Mouse (Mus musculus): ENCODE measurements around the gene Aplp2. TPM values are rescaled to one million over a fixed set of nuclear protein-coding genes. Genes with fewer than 3 reads are reported as not detected.
A peak's percentile ranks its signal among the peaks of the same experiment; 100 is the strongest.

Gene Aplp2
- polyA plus RNA-seq, 1 experiment from 2014 or later, result 186 TPM

GRCm38 (mm10) chr9:31130357-31131204 lies 81.0 kb downstream of the Aplp2 start:
- Histone ChIP-seq H3K27me3 (peaks cover 82% of the 10 kb centered on the region), H3K4me1 (peaks cover 21% of the 10 kb centered on the region), H3K4me2 (replicated peaks) (peak overlapping the region; percentile 96), H3K9ac (peak overlapping the region; percentile 69), H3K27ac (no peak overlapping the region), H3K36me3 (no peaks in the 10 kb centered on the region), H3K4me3 (peak overlapping the region; percentile 53), H3K9me3 (no peaks in the 10 kb centered on the region)
- no peak for ATAC-seq (ENCODE audit: low FRiP score, low read depth)
- 6% methylated on average over 26 of the region's 26 CpGs for WGBS

- no peak for ATAC-seq (ENCODE audit: low FRiP score, low read depth)
- H3K36me3 ChIP-seq, result no peaks in the 10 kb centered on the region
- H3K27ac ChIP-seq, result no peak overlapping the region
- H3K4me2 ChIP-seq (replicated peaks), result no peak overlapping the region
- H3K4me3 ChIP-seq, result peak overlapping the region; percentile 53
- no peaks in the 10 kb centered on the region for H3K9me3 ChIP-seq
- H3K27me3 ChIP-seq, result peaks cover 76% of the 10 kb centered on the region
- H3K9ac ChIP-seq, result no peak overlapping the region; the same call in 1 of the 2 replicates
- H3K4me1 ChIP-seq, result peaks cover 21% of the 10 kb centered on the region
- WGBS, result 49% methylated on average over 8 of the region's 8 CpGs
Measured at GRCm38 (mm10) chr9:31129956-31130355, 81.7 kb downstream of the Aplp2 start.

GRCm38 (mm10) chr9:31127876-31128465 lies 83.6 kb downstream of the Aplp2 start:
- peaks cover 57% of the 10 kb centered on the region for H3K27me3 ChIP-seq
- H3K27ac ChIP-seq, result no peak overlapping the region
- no peaks in the 10 kb centered on the region for H3K9me3 ChIP-seq
- H3K36me3 ChIP-seq, result no peaks in the 10 kb centered on the region
- no peak overlapping the region for H3K4me3 ChIP-seq
- peaks cover 21% of the 10 kb centered on the region for H3K4me1 ChIP-seq
- no peak for ATAC-seq (ENCODE audit: low FRiP score, low read depth)
- H3K4me2 ChIP-seq (replicated peaks), result no peak overlapping the region
- WGBS, result 74% methylated on average over 12 of the region's 12 CpGs
- no peak overlapping the region for H3K9ac ChIP-seq

GRCm38 (mm10) chr9:31126079-31126478 lies 85.5 kb downstream of the Aplp2 start:
- no peak for ATAC-seq (ENCODE audit: low FRiP score, low read depth)
- H3K4me3 ChIP-seq, result no peak overlapping the region

GRCm38 (mm10) chr9:31122464-31123030 lies 89.1 kb downstream of the Aplp2 start:
- Histone ChIP-seq H3K4me1 (peaks cover 34% of the 10 kb centered on the region), H3K9me3 (no peaks in the 10 kb centered on the region), H3K27ac (no peak overlapping the region), H3K9ac (no peak overlapping the region), H3K27me3 (0 out of 2 replicates have a peak, but pooled peaks cover 3% of the 10 kb centered on the region), H3K36me3 (no peaks in the 10 kb centered on the region), H3K4me3 (no peak overlapping the region), H3K4me2 (replicated peaks) (no peak overlapping the region)
- 49% methylated on average over 13 of the region's 13 CpGs for WGBS
- ATAC-seq (ENCODE audit: low FRiP score, low read depth), result no peak

More at GRCm38 (mm10) chr9:31126079-31126478, 85.5 kb downstream of the Aplp2 start:
- 79% methylated on average over 7 of the region's 7 CpGs for WGBS
- H3K4me1 ChIP-seq, result peaks cover 17% of the 10 kb centered on the region
- H3K36me3 ChIP-seq, result no peaks in the 10 kb centered on the region
- no peak overlapping the region for H3K9ac ChIP-seq
- no peaks in the 10 kb centered on the region for H3K9me3 ChIP-seq
- H3K27me3 ChIP-seq, result peaks cover 38% of the 10 kb centered on the region
- no peak overlapping the region for H3K27ac ChIP-seq
- H3K4me2 ChIP-seq (replicated peaks), result no peak overlapping the region

- H3K9ac ChIP-seq, result no peak overlapping the region
- no peak overlapping the region; the same call in 1 of the 2 replicates for H3K27ac ChIP-seq
- no peak overlapping the region for H3K4me3 ChIP-seq
- no peaks in the 10 kb centered on the region for H3K36me3 ChIP-seq
- WGBS, result 35% methylated on average over 4 of the region's 4 CpGs
- ATAC-seq (ENCODE audit: low FRiP score, low read depth), result no peak
- H3K27me3 ChIP-seq, result no peaks in the 10 kb centered on the region
- H3K4me2 ChIP-seq (replicated peaks), result no peak overlapping the region
- H3K9me3 ChIP-seq, result no peaks in the 10 kb centered on the region
- H3K4me1 ChIP-seq, result peaks cover 34% of the 10 kb centered on the region
Measured at GRCm38 (mm10) chr9:31120533-31120915, 91.1 kb downstream of the Aplp2 start.

- H3K9ac ChIP-seq, result no peak overlapping the region
- 31% methylated on average over 11 of the region's 11 CpGs for WGBS
- no peak overlapping the region for H3K4me3 ChIP-seq
- ATAC-seq (ENCODE audit: low FRiP score, low read depth), result no peak
- H3K9me3 ChIP-seq, result no peaks in the 10 kb centered on the region
- H3K36me3 ChIP-seq, result no peaks in the 10 kb centered on the region
- H3K27me3 ChIP-seq, result no peaks in the 10 kb centered on the region
- no peak overlapping the region; the same call in 1 of the 2 replicates for H3K27ac ChIP-seq
- H3K4me1 ChIP-seq, result peaks cover 34% of the 10 kb centered on the region
- H3K4me2 ChIP-seq (replicated peaks), result peak overlapping the region; percentile 5; the same call in 1 of the 2 replicates
Measured at GRCm38 (mm10) chr9:31119882-31120532, 91.6 kb downstream of the Aplp2 start.

- H3K9ac ChIP-seq, result no peak overlapping the region
- H3K27me3 ChIP-seq, result no peaks in the 10 kb centered on the region
- peaks cover 34% of the 10 kb centered on the region for H3K4me1 ChIP-seq
- H3K9me3 ChIP-seq, result no peaks in the 10 kb centered on the region
- WGBS, result 64% methylated on average over 5 of the region's 5 CpGs
- H3K4me2 ChIP-seq (replicated peaks), result no peak overlapping the region
- H3K36me3 ChIP-seq, result no peaks in the 10 kb centered on the region
- no peak for ATAC-seq (ENCODE audit: low FRiP score, low read depth)
- H3K27ac ChIP-seq, result no peak overlapping the region
- H3K4me3 ChIP-seq, result no peak overlapping the region
Measured at GRCm38 (mm10) chr9:31119405-31119804, 92.2 kb downstream of the Aplp2 start.

GRCm38 (mm10) chr9:31118520-31119298 lies 92.9 kb downstream of the Aplp2 start:
- H3K4me2 ChIP-seq (replicated peaks), result no peak overlapping the region
- ATAC-seq (ENCODE audit: low FRiP score, low read depth), result peak; percentile 94
- 25% methylated on average over 11 of the region's 11 CpGs for WGBS
- H3K9ac ChIP-seq, result no peak overlapping the region
- peaks cover 34% of the 10 kb centered on the region for H3K4me1 ChIP-seq
- no peaks in the 10 kb centered on the region for H3K27me3 ChIP-seq
- no peak overlapping the region for H3K27ac ChIP-seq
- no peak overlapping the region for H3K4me3 ChIP-seq
- H3K36me3 ChIP-seq, result no peaks in the 10 kb centered on the region
- no peaks in the 10 kb centered on the region for H3K9me3 ChIP-seq

- H3K4me3 ChIP-seq, result no peak overlapping the region
- H3K27me3 ChIP-seq, result no peaks in the 10 kb centered on the region
- WGBS, result 78% methylated on average over 6 of the region's 6 CpGs
- no peak overlapping the region for H3K27ac ChIP-seq
- no peaks in the 10 kb centered on the region for H3K36me3 ChIP-seq
- ATAC-seq (ENCODE audit: low FRiP score, low read depth), result no peak
- no peaks in the 10 kb centered on the region for H3K9me3 ChIP-seq
- no peak overlapping the region for H3K4me2 ChIP-seq (replicated peaks)
- peaks cover 34% of the 10 kb centered on the region for H3K4me1 ChIP-seq
- H3K9ac ChIP-seq, result no peak overlapping the region
Measured at GRCm38 (mm10) chr9:31117488-31117887, 94.1 kb downstream of the Aplp2 start.

- 90% methylated on average over 11 of the region's 11 CpGs for WGBS
- Histone ChIP-seq H3K9me3 (no peaks in the 10 kb centered on the region), H3K4me1 (peaks cover 31% of the 10 kb centered on the region), H3K27me3 (no peaks in the 10 kb centered on the region), H3K9ac (no peak overlapping the region), H3K36me3 (no peaks in the 10 kb centered on the region), H3K4me3 (no peak overlapping the region), H3K27ac (no peak overlapping the region), H3K4me2 (replicated peaks) (no peak overlapping the region)
- no peak for ATAC-seq (ENCODE audit: low FRiP score, low read depth)
Measured at GRCm38 (mm10) chr9:31117088-31117487, 94.5 kb downstream of the Aplp2 start.

Measured in limb, embryonic 13.5 days (tissue).